Mouse (Mus musculus) 3T3-L1 (cell line): ENCODE measurements around the gene Slc35g1.
A peak's percentile ranks its signal among the peaks of the same experiment; 100 is the strongest.
"Not testable (repeated sequence)": the region's sequence is repeated elsewhere in the genome, so short reads cannot be mapped to it uniquely, and the experiment has no call there.

Experiments used
- DNase-seq: peaks from one replicate; pipeline ENCODE4 v3.0.0-alpha.2; 2015; ENCODE audit warnings: low read depth, low spot score

Slc35g1 gene

DNA sequence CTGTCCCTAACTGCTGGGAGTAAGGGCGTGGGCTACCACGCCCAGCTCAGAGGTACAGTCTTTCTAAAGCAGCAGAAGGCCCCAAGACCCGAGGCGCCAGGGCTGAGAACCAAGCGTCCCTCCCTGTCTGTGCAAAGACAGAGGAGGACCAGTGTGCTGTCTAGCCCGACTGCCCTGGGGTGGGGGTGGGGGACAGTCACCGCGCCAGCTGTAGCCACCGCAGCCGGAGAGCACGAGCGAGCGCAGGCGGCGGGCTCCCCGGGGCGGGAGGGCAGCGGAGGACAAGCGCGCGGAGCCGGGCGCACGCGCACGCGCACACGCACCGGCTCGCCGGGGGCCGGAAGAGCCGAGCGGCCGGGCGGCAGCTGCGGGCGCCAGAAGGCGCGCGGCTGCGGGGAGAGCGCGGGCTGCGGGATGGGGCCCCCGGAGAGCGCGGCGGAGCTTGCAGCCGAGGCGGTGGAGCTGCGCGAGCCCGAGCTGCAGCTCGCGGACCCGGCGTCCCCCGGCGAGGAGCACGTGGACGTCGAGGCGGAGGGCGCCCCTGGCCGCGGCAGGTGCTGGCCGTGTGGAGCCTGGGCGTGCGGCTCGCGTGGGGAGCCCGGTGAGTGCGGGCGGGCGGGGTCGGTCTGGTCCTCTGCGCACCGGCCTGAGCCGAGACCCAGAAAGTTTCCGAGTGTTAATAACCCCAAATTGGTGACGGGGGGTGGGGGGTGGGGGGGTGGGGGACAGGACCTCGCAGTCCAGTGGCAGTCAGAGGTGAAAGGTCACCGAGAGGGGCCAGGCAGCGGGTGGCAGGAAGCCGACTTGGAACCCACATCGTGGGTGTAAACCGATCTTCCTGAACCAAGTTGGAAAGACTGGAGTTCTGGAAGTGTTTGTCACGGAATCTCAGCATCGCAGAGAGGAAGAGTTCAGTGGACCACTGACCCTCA, at the start of gene Slc35g1:
Slc35g1 (plus strand) TSS at position 280 of the 932 bp plus-strand sequence.
- no peak for DNase-seq

DNA sequence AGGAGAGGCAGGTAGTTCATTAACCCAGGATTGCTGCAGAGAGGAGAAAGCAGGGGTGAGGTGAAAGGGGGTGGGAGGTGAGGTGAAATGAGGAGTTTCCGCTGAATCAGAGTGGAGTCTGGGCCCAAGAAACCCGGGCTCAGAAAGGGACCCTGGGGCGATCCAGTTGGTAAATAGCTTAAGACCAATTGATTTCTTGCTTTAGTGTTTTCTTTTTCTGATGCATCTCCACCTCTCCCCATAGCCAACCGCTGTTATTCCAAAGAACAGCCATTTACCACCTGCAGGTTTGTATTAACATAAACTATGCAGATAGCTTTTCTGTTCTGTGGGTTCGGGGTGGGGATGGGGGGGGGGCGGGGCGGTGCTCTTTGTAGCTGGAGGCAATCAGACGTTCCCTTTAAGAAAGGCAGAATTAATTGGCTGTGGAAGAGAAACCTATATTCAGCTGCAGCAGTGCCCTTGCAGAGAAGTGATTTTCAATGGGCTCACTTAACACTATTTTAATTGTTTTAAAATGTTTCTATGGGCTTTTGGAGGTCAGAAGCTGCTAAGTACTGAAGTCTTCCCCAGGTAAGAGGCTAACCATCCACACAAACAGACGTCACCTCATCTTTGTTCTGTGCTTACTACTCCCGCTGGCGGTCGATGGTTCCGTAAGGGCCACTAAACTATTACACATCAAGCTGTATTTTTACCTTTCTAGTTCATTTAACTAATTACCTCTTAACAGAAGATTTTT, 47.3 kb upstream of the Slc35g1 start:
- no peak for DNase-seq

DNA sequence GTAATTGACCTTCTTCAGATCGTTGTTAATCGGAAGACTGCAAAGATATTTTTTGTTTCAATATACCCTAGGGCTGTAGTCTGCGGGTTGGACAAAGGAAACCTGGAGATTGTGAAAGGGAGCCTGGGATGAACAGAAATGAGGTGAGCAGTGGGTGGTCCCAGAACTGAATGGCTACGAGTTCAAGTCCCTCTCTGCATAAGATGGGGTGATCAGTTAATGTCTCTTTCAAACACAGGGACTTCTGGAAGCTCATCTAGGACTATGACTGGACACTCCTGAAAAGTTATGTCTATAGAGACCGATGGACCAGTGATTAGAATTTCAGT, 46.8 kb upstream of the Slc35g1 start:
- no peak for DNase-seq

DNA sequence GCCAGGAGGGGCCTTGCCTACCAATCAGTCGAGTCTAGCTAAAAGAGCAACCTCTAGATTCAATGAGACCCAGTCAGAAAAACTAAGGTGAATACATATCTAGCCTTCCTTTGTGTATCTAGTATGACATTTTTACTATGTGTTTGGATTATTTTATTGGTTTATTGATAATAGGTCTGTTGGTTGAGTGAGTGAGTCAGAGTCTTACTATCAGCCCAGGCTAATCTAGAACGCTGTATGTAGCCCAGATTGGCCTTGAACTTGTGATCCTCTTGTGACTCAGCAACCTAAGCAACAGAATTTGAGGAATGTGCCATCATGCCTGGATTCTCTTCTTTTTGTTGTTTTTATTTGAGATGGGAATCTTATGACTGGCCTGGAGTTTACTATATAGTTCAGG, 44.6 kb upstream of the Slc35g1 start:
- peak; percentile 29 for DNase-seq

DNA sequence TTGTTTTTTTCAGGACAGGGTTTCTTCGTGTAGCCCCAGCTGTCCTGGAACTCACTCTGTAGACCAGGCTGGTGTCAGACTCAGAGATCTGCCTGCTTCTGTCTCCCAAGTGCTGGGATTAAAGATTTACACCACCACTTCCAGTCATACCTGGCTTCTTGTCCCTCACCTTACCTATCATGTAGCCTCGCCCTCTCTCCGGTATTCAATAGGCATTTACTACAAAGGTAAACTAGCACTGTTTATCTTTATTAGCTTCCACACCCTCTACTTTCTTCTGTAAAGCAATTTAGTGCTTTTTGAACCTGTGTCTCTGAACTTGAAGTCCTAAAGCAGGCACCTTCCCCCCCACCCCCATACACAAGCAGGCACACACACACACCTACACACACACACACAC, 44.1 kb upstream of the Slc35g1 start:
- DNase-seq: no peak

DNA sequence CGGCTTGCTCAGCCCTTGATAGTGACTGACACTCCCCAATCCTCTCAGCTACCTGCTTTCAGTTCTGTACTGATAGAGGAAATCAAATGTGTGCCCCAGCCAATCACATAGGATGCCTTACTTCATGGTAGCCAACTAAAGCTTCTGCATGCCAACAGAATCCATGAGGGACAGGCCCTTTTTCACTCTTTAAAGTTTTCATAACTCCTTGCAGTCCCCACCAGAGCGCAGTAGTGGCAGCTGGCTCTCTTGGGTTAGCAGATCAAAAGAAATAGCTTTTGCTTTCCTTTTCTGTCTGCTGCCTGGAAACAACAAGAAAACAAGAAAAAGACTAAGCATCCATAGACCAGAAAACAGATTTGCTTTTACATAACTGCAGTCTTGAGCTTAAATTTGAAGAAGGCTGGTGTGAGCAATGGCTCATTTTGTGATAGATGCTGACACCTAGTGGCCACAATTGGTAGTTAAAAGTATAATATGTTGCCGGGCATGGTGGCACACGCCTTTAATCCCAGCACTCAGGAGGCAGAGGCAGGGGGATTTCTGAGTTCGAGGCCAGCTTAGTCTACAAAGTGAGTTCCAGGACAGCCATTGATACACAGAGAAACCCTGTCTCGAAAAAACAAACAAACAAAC, 43.2 kb upstream of the Slc35g1 start:
- peak; percentile 88 for DNase-seq

DNA sequence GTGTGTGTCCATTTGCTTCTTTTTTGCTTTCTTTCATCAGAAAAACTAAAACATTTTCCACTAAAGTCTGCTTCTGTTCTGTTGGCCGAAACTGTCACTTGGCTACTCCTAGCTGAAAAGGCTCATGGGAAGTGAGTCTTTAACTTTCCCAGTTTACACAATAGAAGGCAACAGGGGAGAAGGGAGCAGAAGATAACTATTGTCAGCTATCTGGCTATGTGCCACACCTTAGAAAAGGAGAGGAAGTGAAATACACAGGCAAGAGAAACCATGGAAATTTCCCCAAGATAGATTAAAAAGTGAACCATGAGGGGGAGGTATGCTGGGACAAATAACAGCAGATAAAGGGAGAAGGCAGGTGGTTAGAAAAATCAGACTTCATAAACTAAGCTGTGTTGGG, 41.5 kb upstream of the Slc35g1 start:
- no peak for DNase-seq

DNA sequence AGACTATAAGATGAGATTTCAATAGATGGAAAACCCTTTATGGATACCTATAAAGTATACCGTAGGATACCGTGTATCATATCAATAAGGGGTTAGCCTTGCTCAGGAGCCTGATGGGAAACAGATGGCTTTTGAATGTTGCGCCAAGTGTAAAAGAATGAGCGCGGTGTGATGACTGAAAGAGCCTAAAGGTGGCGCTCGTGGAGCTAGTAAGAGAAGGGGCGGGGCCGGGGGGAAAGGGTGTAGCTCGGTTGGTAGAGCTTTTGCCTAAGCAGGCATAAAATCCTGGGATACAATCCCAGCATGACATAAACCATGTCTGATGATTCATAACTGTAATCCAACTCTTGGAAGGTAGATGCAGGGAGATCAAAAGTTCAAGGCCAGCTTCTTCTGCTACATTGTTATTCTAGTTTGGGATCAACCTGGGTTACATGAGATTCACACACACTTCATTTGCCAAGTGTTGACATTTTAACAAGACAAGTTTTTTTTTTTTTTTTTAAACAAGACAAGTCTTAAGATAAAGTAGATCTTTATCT, 40.9 kb upstream of the Slc35g1 start:
- DNase-seq: peak; percentile 38

DNA sequence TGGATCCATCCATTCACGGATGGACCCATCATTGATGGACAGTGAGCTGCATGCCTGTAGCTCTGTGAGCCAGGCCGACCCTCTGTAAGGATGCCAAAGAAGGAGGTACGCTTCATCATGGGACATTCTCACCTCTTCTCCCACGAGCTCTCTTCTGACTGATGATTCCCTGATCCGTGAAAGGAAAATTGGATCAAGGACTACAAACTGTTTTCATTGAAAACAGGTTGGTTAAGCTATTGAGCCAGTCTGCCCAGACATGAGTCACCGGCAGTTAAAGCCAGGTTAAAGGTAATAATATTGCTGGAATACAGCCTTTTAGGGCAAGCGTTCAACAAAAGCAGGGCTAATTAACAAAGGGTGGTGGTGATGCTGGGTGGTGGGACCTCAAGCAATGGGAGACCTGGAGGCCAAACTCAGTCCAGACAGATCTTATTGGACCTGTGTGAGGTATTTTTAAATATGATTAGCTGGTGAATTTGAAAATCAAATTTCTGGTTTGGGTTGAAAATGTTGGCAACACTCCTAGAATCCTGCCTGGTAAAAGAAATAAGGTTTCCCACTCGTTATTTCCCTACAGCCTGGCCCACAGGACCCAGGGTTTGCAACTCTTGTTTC, 39.5 kb upstream of the Slc35g1 start:
- no peak for DNase-seq

DNA sequence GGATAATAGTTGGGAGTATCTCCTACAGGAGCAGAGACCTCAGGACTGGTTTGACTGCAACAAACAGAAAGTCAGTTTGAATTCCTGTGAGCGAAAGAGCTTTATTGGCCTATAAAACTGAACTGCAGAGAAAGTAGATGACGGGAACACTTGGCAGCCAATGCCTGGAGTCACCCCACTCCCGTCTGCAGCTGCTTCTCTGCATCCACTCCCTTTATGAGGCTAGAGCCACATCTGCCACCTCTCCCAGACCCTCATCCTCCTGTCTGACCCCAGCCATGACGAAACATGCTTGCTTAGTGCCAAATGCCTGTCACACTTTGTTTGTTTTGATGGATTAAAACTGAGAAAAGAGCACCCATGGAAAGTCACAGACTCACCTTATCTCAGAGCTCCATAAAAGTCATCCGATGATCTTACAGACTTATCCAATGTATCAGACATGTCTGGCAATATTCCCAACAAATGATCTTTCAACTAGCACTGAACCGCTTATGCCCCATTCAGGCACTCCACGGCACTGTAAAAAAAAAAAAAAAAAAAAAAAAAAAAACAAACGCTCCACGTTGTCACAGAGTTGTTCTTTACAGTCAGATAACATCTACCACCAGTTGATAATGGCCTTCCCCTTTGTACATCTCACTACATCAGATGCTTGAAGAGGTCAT, 37.7 kb upstream of the Slc35g1 start:
- DNase-seq: no peak

DNA sequence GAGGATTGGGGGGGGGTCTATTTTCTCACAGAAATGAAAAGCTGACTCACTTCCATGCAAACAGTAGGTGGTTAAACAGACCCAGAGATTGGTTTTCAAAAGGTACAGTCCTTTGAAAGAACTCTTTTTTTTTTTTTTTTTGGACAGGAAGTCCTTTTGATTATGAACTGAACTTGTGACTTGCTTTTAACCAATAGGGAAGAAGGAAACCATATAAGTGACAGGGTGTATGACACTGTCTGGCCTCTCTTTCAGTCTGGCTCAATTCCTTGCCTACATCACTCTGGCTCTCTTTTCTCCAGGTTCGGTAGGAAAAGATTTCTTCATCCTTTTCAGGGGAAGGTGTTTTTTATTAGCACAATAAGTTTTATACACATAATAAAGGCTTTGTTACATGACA, 36.5 kb upstream of the Slc35g1 start:
- no peak for DNase-seq

DNA sequence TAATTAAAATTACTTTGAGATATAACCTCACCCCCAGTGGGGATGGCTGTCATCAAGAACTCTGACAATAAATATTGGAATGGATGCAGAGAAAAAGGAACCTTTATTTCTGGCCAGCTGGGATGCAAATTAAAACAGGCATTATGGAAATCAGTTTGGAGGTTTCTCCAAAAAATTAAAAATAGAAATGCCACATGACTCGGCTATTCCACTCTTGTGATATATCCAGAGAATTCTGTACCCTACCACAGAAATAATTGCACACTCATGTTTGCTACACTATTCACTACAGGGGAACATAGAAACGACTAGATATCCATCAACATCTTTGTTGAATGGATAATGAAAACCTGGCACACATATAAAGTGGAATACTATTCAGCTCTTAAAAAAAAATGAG, 33.9 kb upstream of the Slc35g1 start:
- no peak for DNase-seq

DNA sequence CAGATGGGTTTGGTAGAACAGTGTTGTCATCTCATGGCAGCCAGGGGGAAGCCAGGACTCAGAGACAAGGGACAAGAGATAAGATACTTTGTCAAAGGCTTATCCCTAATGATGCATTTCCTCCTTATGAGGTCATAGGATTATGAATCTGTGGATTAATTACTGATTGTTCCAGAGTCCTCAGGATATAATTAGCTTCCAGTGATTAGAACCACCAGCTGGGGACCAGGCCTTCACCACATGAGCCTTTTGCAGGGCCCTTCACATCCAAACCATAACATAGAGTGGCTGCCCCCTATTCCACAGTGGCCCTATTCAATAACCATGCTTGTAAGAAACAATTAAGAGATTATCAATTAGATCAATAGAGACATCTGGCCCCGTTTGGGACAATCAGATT, 32.4 kb upstream of the Slc35g1 start:
- no peak for DNase-seq

DNA sequence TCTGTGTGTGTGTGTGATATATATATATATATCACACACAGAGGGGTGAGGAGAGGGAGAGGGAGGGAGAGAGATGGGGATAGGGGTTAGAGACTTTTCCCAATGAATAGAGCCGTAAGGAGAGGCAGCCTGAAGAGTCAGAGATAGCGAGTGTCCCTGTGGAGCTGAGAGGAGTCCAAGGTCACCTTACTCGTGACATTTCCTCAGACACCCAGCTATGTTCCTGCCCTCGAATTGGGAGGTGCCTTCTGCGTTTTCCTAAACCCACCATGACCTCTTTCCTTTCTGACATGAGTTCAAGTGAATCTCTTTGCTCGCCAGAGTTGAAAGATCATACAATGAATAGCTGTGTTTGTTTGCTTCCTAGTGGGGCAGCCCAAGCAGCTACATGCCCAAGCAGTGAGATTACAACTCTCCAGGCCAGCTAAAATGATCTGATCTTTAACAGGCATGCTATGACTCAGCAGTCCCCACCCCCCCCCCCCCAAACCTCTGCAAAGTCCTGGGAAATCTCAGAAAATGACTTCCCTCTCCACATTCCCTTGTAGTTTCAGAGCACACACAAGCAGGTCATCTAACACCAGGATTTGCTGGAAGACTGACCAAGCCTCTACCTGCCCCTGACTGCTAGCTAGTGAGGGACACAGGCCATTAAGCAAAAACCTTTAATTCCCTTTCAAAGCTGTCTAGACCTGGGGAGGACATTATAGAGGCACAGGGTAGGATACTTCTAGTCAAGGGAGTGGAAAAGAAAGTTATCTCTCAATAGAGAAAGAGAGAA, 31.7 kb upstream of the Slc35g1 start:
- DNase-seq: peak; percentile 56

DNA sequence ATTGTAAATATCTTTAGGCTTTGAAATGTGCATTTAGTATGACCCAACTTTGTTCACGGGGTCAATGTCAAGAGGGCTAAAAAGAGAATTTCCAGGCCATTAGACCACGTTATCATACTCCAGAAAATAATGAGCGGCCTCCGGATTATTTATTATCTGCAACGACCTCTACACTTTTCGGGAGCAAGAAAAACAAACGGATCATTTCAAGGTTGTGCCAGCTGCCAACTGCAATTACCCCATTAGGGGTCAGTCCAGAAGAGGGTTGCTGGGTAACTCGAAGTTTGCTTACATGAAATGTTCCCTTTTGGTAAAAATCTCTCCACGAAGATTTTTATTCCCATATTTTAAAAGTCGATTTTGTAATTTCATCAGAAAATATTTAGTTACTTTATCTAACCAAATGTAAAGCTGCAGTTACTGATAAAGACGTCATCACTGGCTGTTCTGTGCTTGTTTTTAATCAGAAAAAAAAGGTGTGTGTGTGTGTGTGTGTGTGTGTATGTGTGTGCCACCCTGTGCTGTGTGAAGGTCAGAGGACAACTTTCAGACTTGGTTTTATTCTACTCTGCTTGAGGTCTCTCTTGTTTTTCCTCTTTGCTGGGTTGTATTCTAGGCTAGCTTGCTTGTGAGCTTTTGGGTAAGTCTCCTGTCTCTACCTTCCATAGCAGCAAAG, 30.7 kb upstream of the Slc35g1 start:
- DNase-seq: no peak

DNA sequence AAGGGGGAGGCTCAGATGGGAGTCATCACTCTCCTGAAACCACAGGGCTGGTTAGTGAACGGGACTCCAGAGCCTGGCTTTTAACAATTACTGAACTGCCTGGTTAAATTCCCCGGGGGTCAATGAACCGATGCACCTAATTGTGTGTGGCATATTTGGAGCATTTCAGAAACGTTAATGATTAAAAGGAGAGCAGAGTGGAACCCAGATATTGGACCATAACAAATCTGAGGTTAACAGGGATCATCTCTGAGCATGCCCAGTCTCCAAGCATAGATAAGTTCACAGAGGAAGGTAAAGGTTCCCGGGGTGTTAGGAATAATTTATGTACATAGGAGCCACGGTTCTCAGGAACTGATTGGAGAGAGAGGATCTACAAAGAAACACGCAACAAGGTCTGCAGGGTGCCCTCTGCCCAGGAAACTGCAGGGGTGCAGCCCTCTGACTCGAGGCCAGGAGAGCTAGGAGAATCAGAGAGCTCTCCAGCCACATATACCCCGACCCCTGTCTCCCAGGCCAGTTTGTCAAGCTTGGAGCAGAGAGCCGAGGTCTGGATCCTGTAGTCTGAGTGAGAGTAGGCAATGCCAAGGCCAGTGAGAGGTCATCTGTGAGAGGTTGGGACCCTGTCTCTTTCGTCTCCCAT, 23.2 kb upstream of the Slc35g1 start:
- DNase-seq: no peak

DNA sequence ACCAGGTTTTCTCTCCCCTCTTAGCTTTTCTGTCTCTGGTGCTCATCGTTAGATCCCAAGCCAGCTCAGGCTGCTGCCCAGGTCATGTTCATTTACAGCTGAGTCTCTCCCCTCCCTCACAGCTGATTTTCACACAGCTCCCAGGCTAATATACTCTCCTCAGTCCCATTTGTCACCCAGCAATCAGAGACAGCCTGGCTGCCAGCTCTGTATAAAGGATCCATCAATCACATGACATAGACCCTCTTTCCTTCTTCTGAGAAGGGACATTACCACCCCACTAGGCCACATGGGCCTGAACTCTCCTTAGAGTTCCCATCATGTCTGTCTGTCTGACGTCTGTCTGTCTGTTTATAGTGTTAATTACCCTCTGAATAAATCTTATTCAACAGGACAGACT, 22.4 kb upstream of the Slc35g1 start:
- no peak for DNase-seq

DNA sequence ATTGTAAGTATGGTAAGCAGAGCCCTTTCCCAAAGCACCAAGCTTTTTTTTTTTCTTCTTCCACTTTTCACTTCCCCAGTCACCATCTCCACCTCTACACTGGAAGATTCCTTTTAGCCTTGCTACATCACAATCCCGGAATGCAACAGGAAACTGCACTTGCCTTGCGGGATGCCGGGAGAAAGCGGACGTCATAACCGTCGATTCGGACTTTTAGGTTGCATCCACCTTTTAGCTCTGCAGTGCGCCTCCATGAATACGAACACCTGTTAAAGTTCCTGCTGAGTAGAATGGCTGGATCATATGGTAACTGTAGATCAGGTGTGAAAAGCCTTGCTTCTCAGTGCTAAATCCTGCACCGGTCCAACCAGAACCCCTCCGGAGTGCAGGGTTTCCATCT, 12.0 kb upstream of the Slc35g1 start:
- DNase-seq: no peak

DNA sequence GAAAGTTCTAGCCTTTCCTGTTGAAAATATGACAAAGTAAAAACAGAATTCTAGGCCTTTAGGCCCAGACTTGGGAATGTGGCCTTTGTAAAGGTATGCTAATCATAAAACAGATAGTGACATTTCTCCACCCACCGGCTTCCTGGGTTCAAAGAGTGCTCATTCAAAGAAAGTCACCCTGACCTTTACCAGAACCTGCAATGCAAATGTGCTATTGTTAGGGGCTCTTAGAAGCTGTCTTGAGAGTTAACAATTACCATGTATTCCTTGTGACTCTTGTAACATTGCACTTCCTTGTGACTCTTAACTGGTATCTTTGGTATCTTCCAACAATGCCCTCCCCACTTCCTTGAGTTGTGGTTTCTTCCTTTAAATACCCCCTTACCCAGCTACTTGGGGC, 8.8 kb upstream of the Slc35g1 start:
- not testable (repeated sequence) for DNase-seq
